Comparison of ENCODE assay signal across 8 mouse cellular contexts in the genomic region with DNA sequence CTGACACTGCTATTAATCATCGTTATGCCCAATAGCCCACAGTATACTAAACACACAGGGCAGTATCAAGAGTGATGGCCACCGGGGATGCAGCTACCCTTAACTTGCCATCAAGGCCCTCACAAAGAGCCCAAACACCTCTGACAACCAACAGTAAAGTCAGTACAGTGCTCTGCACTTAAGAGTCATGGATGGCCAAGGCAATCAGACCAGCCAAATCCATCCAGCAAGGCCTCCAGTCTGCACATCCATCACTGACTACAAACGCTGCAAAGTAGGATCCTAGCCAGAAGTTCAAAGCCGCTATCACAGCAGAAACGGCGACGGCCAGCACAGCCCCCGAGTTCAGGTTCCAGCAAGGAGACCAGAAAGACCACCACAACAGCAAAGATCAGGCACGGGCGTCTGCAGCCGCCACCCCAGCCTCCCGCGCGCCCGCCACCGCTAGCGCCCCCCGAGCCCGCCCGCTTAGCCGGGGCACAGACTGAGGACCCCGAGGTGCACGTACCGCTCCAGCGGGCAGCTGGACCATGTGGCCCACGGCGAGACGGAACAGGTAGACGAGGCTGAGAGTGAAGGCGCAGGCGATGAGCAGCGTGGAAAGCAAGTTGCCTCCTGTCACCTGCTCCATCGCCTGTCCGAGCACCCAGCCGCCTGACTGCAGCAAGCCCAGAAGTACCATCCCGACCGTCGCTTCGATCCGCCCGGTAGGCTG. TPM values are rescaled to one million over a fixed set of nuclear protein-coding genes. Genes with fewer than 3 reads are reported as not detected.
DNase-seq lines count a peak whose midpoint lies in the region; ATAC-seq and TF ChIP-seq lines count a peak whose summit lies in the region.

No protein-coding gene starts in this region.

- peaks cover 35% of the 10 kb centered on the region for H3K36me3 ChIP-seq in kidney, embryonic 15.5 days
- peaks cover 23 to 40% of the 10 kb centered on the region in 2 experiments for H3K36me3 ChIP-seq in CH12.LX (replicated peaks in 1 of 2; ENCODE audit: control insufficient read depth in 1 of 2, insufficient read depth in 1 of 2, low read length in 1 of 2)
- H3K36me3 ChIP-seq in hindbrain, embryonic 12.5 days, result peaks cover 35% of the 10 kb centered on the region

- H3K79me2 ChIP-seq in CH12.LX (replicated peaks; ENCODE audit: control insufficient read depth, extremely low read depth, insufficient read depth, poor library complexity, severe bottlenecking), result peaks cover 21% of the 10 kb centered on the region

- dilution Hi-C loops in CH12.LX (cut with MboI; ENCODE audit: extremely low pct_ligation_motif_present, extremely low pct_unique_long_range_greater_than_20kb, low sequenced_read_pairs), result no loop called here

- TF ChIP-seq CTCF in CH12.LX (conservative IDR thresholded peaks at IDR 0.05 in 1 of 2, IDR thresholded peaks at IDR 0.05 in 1 of 2; ENCODE audit: low read depth in 2 of 2, low read length in 2 of 2), result no peak

- peak overlapping the region; percentile 89 for H3K9ac ChIP-seq in kidney, embryonic 15.5 days
- H3K9ac ChIP-seq in CH12.LX (ENCODE audit: insufficient read depth, low read depth), result peak overlapping the region; percentile 74
- peak overlapping the region; percentile 92 for H3K9ac ChIP-seq in hindbrain, embryonic 12.5 days

- no peak for TF ChIP-seq POLR2A in CH12.LX (IDR thresholded peaks at IDR 0.05; ENCODE audit: low read depth, low read length)

- peak overlapping the region; percentile 80 for H3K4me2 ChIP-seq in kidney, embryonic 15.5 days
- peak overlapping the region; percentile 57 for H3K4me2 ChIP-seq in CH12.LX (ENCODE audit: insufficient read depth, low read depth, poor library complexity, severe bottlenecking)
- H3K4me2 ChIP-seq in hindbrain, embryonic 12.5 days (replicated peaks), result peak overlapping the region; percentile 58

- TF ChIP-seq RAD21 in CH12.LX (IDR thresholded peaks at IDR 0.05; ENCODE audit: low read depth, low read length), result no peak

- ATAC-seq in kidney, embryonic 15.5 days (replicated peaks; ENCODE audit: low FRiP score), result peak; percentile 67
- ATAC-seq in hindbrain, embryonic 12.5 days (ENCODE audit: low FRiP score), result peak; percentile 70
- ATAC-seq in megakaryocyte, adult 5-6 weeks (ENCODE audit: poor library complexity, severe bottlenecking), result peak; percentile 38; the same call in 1 of the 2 replicates

- peak overlapping the region; percentile 94 for H3K4me3 ChIP-seq in kidney, embryonic 15.5 days (replicated peaks)
- H3K4me3 ChIP-seq in CH12.LX (replicated peaks in 1 of 3; ENCODE audit: low read depth in 2 of 3, low read length in 2 of 3, poor library complexity in 1 of 3), result peak overlapping the region; percentile 94 to 100 (median 99)
- peak overlapping the region; percentile 93 for H3K4me3 ChIP-seq in hindbrain, embryonic 12.5 days

- no peak for TF ChIP-seq EP300 in CH12.LX (IDR thresholded peaks at IDR 0.05; ENCODE audit: low read length)

- in situ Hi-C loops in CH12.LX (cut with MboI; ENCODE audit: low pct_ligation_motif_present, low pct_unique_long_range_greater_than_20kb, low sequenced_read_pairs), result loop anchor here (10.0 kb wide), 1 partner anchor 81 kb away; no protein-coding TSS in a partner anchor

- under 1% methylated on average over 41 of the region's 41 CpGs for WGBS in kidney, embryonic 15.5 days
- 1% methylated on average over 41 of the region's 41 CpGs for WGBS in hindbrain, embryonic 12.5 days

- H3K4me1 ChIP-seq in kidney, embryonic 15.5 days, result peaks cover 11% of the 10 kb centered on the region
- peaks cover 8 to 34% of the 10 kb centered on the region in 2 experiments; a peak in 3 of 4 replicates for H3K4me1 ChIP-seq in CH12.LX (ENCODE audit: control insufficient read depth in 1 of 2, insufficient read depth in 2 of 2)
- peaks cover 15% of the 10 kb centered on the region for H3K4me1 ChIP-seq in hindbrain, embryonic 12.5 days

- no peaks in the 10 kb centered on the region for H3K9me3 ChIP-seq in kidney, embryonic 15.5 days (replicated peaks)
- peaks cover 3% of the 10 kb centered on the region for H3K9me3 ChIP-seq in CH12.LX (replicated peaks; ENCODE audit: low read length)
- no peaks in the 10 kb centered on the region; the same call in 1 of the 2 replicates for H3K9me3 ChIP-seq in hindbrain, embryonic 12.5 days (replicated peaks)

- peak overlapping the region; percentile 95 for H3K27ac ChIP-seq in kidney, embryonic 15.5 days
- peak overlapping the region; percentile 90 for H3K27ac ChIP-seq in CH12.LX (ENCODE audit: insufficient read depth, low read depth)
- H3K27ac ChIP-seq in hindbrain, embryonic 12.5 days, result peak overlapping the region; percentile 99

- DNase-seq in kidney, postnatal 10 days, result no peak
- no peak for DNase-seq in CH12.LX (ENCODE audit: extremely low read depth)
- peak; percentile 36 for DNase-seq in brain, adult 2 months (ENCODE audit: low read depth, low spot score)
- DNase-seq in urinary bladder, adult 2 months (ENCODE audit: low spot score), result no peak
- DNase-seq in gastrocnemius, postnatal 4 days (ENCODE audit: low spot score in 2 of 2), result no peak

- H3K27me3 ChIP-seq in kidney, embryonic 15.5 days, result no peaks in the 10 kb centered on the region
- H3K27me3 ChIP-seq in CH12.LX (replicated peaks), result no peaks in the 10 kb centered on the region
- no peaks in the 10 kb centered on the region for H3K27me3 ChIP-seq in hindbrain, embryonic 12.5 days

TF ChIP-seq in CH12.LX, 34 proteins besides CTCF, POLR2A, EP300 and RAD21:
- TF ChIP-seq MYC (IDR thresholded peaks at IDR 0.05; ENCODE audit: low read depth, low read length) (no peak), UBTF (IDR thresholded peaks at IDR 0.05; ENCODE audit: low read depth, low read length) (0 out of 2 replicates have a peak, but pooled peaks have one; percentile 48)
TF ChIP-seq in CH12.LX: peak in this region for 1.

RNA-seq across cellular contexts. Expression of a gene that starts 0.8 kb away (rescaled TPM):
- polyA plus RNA-seq in kidney, embryonic 15.5 days (2015; fragmentation: Nextera tagmentation; extraction: Ambion mirVana), result 64.4 and 65.8 TPM in 2 replicates
- total RNA-seq in CH12.LX (2012; rRNA removed), result 107 and 116 TPM in 2 replicates
- total RNA-seq in CH12.LX (2014; rRNA removed), result 287 and 374 TPM in 2 replicates
- polyA plus RNA-seq in CH12.LX (2012; ENCODE audit: insufficient read length, low read depth), result 139 and 148 TPM in 2 replicates
- 137 and 149 TPM in 2 replicates for polyA plus RNA-seq in hindbrain, embryonic 12.5 days (2016; fragmentation: Nextera tagmentation; extraction: Ambion mirVana)
- total RNA-seq in megakaryocyte, adult 5-6 weeks (2015), result 14.1 and 18.5 TPM in 2 replicates
- total RNA-seq in megakaryocyte, adult 5-6 weeks (2017), result 17.5 and 20.9 TPM in 2 replicates
- 15.3 and 19.2 TPM in 2 replicates for polyA plus RNA-seq in urinary bladder, adult 2 months (2012; rRNA removed)
- total RNA-seq in gastrocnemius, postnatal 4 days (2021), result 10 to 100 TPM; 18.5 to 23.6 TPM
